Mouse (Mus musculus) C2C12 (cell line): Measurements from ENCODE around the gene Il17rd. TPM values are rescaled to one million over a fixed set of nuclear protein-coding genes. Genes with fewer than 3 reads are reported as not detected.

Source experiments
- H3K27me3 ChIP-seq: one replicate; pipeline ENCODE4 v1.6.1; 2011; ENCODE audit not compliant: control insufficient read depth, insufficient read depth, insufficient read length
- H3K36me3 ChIP-seq: one replicate; pipeline ENCODE4 v1.6.1; 2011; ENCODE audit not compliant: control insufficient read depth, insufficient read depth
- H3K4me3 ChIP-seq: one replicate; pipeline ENCODE4 v1.5.1; 2011; ENCODE audit warnings: mild to moderate bottlenecking, control low read depth; ENCODE audit not compliant: poor library complexity, insufficient read depth, severe bottlenecking
- H3K79me2 ChIP-seq: one replicate; pipeline ENCODE4 v1.6.1; 2011; ENCODE audit not compliant: control insufficient read depth, insufficient read depth
- H3K79me3 ChIP-seq: one replicate; pipeline ENCODE4 v1.6.1; 2011; ENCODE audit warnings: low read depth, control low read depth
- H3ac ChIP-seq: one replicate; pipeline ENCODE3; 2011; ENCODE audit warnings: low read depth; ENCODE audit not compliant: control insufficient read depth, insufficient read length
- CEBPB ChIP-seq: IDR thresholded peaks from one replicate; pipeline ENCODE4 v1.6.1; 2011; ENCODE audit warnings: low read depth, mild to moderate bottlenecking, control low read depth, moderate library complexity
- CTCF ChIP-seq: IDR thresholded peaks from one replicate; pipeline ENCODE4 v1.5.1; 2011; ENCODE audit not compliant: control insufficient read depth, insufficient read depth, insufficient read length
- FOSL1 ChIP-seq: IDR thresholded peaks from one replicate; pipeline ENCODE4 v1.8.0; 2011; ENCODE audit warnings: mild to moderate bottlenecking, low read length; ENCODE audit not compliant: poor library complexity, insufficient read depth, severe bottlenecking
- MAX ChIP-seq: IDR thresholded peaks from one replicate; pipeline ENCODE4 v1.6.1; 2011; ENCODE audit warnings: mild to moderate bottlenecking, control low read depth
- MYOD1 ChIP-seq: IDR thresholded peaks from one replicate; pipeline ENCODE4 v1.6.1; 2011; ENCODE audit warnings: low read depth; ENCODE audit not compliant: control insufficient read depth, insufficient read length
- MYOG ChIP-seq: IDR thresholded peaks from one replicate; pipeline ENCODE4 v1.6.1; 2011; ENCODE audit not compliant: control insufficient read depth, insufficient read length; ENCODE audit errors: extremely low read depth
- USF1 ChIP-seq: IDR thresholded peaks from one replicate; pipeline ENCODE4 v1.6.1; 2011; ENCODE audit warnings: low read depth, mild to moderate bottlenecking, control low read depth, moderate library complexity
- polyA plus RNA-seq: library from polyadenylated mRNA; unstranded; fragments of >200 nt; fragmentation: generic; extraction: Trizol; gene quantifications from one replicate; pipeline ENCODE4 v1.2.1, GENCODE M21; 2012; ENCODE audit warnings: missing spikeins

Gene Il17rd
- polyA plus RNA-seq, 1 experiment: 1.2 TPM

DNA sequence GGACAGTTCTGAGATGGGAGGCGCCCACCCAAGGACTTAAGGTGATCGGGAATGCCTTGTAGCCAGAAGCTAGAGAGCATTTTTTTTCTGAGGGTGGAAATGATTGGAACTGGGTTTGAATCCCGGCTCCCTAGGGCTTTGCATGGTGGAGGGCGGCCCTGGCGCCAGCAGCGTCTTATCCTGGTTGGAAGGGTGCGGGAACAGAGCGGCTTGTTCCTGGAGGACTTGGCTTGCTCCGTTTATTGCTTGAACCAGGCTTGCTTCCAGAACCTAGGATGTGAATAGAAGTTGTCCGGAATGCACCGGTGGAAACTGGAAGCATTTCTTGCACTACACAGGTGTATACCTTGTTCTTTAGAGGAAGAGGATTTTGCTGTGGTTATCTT is 76.5 kb downstream of the Il17rd start:
- H3K79me3 ChIP-seq: no peaks in the 10 kb centered on the region
- no peaks in the 10 kb centered on the region for H3K79me2 ChIP-seq
- TF ChIP-seq CTCF: no peak
- no peak for TF ChIP-seq MYOD1
- no peak for TF ChIP-seq CEBPB
- TF ChIP-seq MAX: no peak
- H3K36me3 ChIP-seq: no peaks in the 10 kb centered on the region
- peak overlapping the region; percentile 29 for H3K4me3 ChIP-seq
- no peaks in the 10 kb centered on the region for H3K27me3 ChIP-seq
- H3ac ChIP-seq: no peak overlapping the region

DNA sequence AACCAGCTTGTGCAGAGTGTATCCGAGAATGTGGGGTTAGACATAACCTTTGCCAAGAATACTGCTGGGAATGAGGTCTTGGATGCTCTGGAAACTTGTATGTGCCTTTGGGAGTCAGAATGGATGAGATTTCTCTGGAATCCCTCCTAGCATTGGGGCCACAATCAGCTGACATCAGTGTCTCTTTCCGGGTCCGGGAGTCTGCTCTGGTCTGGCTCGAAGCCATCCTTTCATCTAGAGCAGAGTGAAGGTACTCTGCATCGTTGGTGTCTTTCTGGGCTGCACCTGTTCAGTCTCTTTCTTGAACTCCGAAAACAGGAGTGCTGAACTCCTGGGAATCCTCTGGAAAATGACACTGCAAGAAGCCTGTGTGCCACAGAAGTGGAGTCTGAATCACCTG is 77.2 kb downstream of the Il17rd start:
- Histone ChIP-seq H3K79me2 (no peaks in the 10 kb centered on the region), H3K4me3 (no peak overlapping the region), H3K27me3 (no peaks in the 10 kb centered on the region), H3ac (no peak overlapping the region), H3K79me3 (no peaks in the 10 kb centered on the region), H3K36me3 (no peaks in the 10 kb centered on the region)
- no peak for TF ChIP-seq MYOD1
- TF ChIP-seq CEBPB: no peak
- no peak for TF ChIP-seq FOSL1
- no peak for TF ChIP-seq MYOG
- TF ChIP-seq MAX: no peak

GRCm38 (mm10) chr14:27116577-27117165 is 77.9 kb downstream of the Il17rd start:
- Histone ChIP-seq H3K4me3 (no peak overlapping the region), H3K79me3 (no peaks in the 10 kb centered on the region), H3K79me2 (no peaks in the 10 kb centered on the region), H3ac (no peak overlapping the region), H3K27me3 (no peaks in the 10 kb centered on the region), H3K36me3 (no peaks in the 10 kb centered on the region)
- TF ChIP-seq FOSL1: no peak
- TF ChIP-seq MYOD1: no peak
- TF ChIP-seq MAX: no peak
- TF ChIP-seq CEBPB: no peak
- TF ChIP-seq MYOG: no peak
- no peak for TF ChIP-seq CTCF
- TF ChIP-seq USF1: no peak

DNA sequence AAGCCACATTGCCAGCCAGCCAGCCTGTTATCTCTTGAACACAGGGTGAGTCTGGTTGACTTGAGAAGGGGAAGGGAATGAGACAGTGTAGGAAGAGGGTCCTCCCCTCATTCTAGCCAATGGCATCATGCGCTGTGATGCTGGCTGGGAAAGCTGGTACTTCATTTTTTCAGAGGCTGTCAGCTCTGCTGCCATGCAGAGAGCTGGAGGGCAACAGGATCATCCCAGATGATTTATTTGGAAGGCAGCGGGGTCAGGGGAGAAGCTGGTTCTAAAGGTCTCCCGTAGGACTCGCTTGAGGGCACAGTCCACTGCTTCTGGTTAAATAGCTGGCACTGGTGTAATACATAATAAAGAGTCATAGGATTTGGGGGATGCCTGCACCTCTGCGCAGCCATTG is 79.8 kb downstream of the Il17rd start:
- no peak for TF ChIP-seq CTCF
- no peak for TF ChIP-seq CEBPB
- no peak for TF ChIP-seq FOSL1
- no peak for TF ChIP-seq MAX
- no peaks in the 10 kb centered on the region for H3K36me3 ChIP-seq
- H3ac ChIP-seq: no peak overlapping the region
- peaks cover 6% of the 10 kb centered on the region for H3K79me2 ChIP-seq
- no peaks in the 10 kb centered on the region for H3K79me3 ChIP-seq
- H3K4me3 ChIP-seq: no peak overlapping the region
- H3K27me3 ChIP-seq: no peaks in the 10 kb centered on the region

DNA sequence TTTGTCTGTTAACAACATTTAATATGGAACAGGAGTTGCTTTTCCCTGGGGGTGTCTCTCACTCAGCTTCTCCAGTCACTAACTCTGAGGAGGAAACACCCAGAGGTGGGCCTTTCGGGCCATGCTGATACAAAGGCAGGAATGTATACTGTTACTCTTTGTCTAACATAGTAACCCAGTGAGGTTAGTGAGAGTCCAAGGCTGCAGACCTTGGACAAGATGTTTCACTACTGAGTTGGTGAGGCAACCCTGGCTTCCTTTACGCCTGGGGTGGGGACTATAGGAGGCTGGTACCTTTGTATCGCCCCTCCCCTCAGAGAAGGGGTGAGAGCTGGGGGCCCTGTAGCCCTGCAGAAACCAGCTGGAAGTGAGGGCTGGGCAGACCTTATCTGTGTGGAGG is 83.9 kb downstream of the Il17rd start:
- H3K79me3 ChIP-seq: no peaks in the 10 kb centered on the region
- TF ChIP-seq CEBPB (no peak), MAX (no peak), MYOG (no peak), MYOD1 (no peak), CTCF (no peak), USF1 (no peak), FOSL1 (no peak)
- H3K36me3 ChIP-seq: no peaks in the 10 kb centered on the region
- H3ac ChIP-seq: no peak overlapping the region
- peaks cover 6% of the 10 kb centered on the region for H3K79me2 ChIP-seq
- H3K27me3 ChIP-seq: no peaks in the 10 kb centered on the region
- no peak overlapping the region for H3K4me3 ChIP-seq

- no peaks in the 10 kb centered on the region for H3K27me3 ChIP-seq
- H3K79me2 ChIP-seq: peaks cover 6% of the 10 kb centered on the region
- H3K79me3 ChIP-seq: no peaks in the 10 kb centered on the region
- H3K36me3 ChIP-seq: no peaks in the 10 kb centered on the region
- H3K4me3 ChIP-seq: no peak overlapping the region
- H3ac ChIP-seq: no peak overlapping the region
- TF ChIP-seq CEBPB (peak; percentile 33), FOSL1 (no peak)
These were observed 84.8 kb downstream of the Il17rd start for GRCm38 (mm10) chr14:27123543-27123942.
